Mouse (Mus musculus) CD4-positive, CD25-positive, alpha-beta regulatory T cell, adult 4 months (primary cell): ENCODE measurements around the gene Cd276. TPM values are rescaled to one million over a fixed set of nuclear protein-coding genes. Genes with fewer than 3 reads are reported as not detected.
"Not testable (repeated sequence)": the region's sequence is repeated elsewhere in the genome, so short reads cannot be mapped to it uniquely, and the experiment has no call there.

Source experiments
- ATAC-seq: one replicate; pipeline ENCODE4 v1.8.0; 2017
- polyA plus RNA-seq, 2 experiments: library from polyadenylated mRNA; unstranded; fragments of 100-300 nt; shearing (Covaris generic); gene quantifications; one replicate each; pipeline ENCODE4 v1.2.1; 2017

Cd276 gene
- not detected for polyA plus RNA-seq

- ATAC-seq, result no peak
Observed at GRCm38 (mm10) chr9:58554908-58555684, at the start of gene Cd276. TSS of gene Cd276 (minus strand) at chr9:58555437.

GRCm38 (mm10) chr9:58595313-58595712, 40.1 kb upstream of the Cd276 start:
- ATAC-seq, result no peak

- ATAC-seq, result no peak
Observed at GRCm38 (mm10) chr9:58588657-58589056, 33.4 kb upstream of the Cd276 start.

GRCm38 (mm10) chr9:58584323-58584722, 29.1 kb upstream of the Cd276 start:
- no peak for ATAC-seq

- no peak for ATAC-seq
Observed at GRCm38 (mm10) chr9:58583267-58583641, 28.0 kb upstream of the Cd276 start.

GRCm38 (mm10) chr9:58582581-58583266, 27.5 kb upstream of the Cd276 start:
- peak; percentile 5 for ATAC-seq

- peak; percentile 85 for ATAC-seq
Observed at GRCm38 (mm10) chr9:58581958-58582540, 26.8 kb upstream of the Cd276 start, which contains the start of gene Nptn. TSS of gene Nptn (plus strand) at chr9:58582240.

- no peak for ATAC-seq
Observed at GRCm38 (mm10) chr9:58581283-58581930, 26.2 kb upstream of the Cd276 start.

GRCm38 (mm10) chr9:58580453-58581195, 25.4 kb upstream of the Cd276 start:
- ATAC-seq, result peak; percentile 19

GRCm38 (mm10) chr9:58578669-58579068, 23.4 kb upstream of the Cd276 start:
- ATAC-seq, result no peak

- ATAC-seq, result no peak
Observed at GRCm38 (mm10) chr9:58571001-58571400, 15.8 kb upstream of the Cd276 start.

- ATAC-seq, result no peak
Observed at GRCm38 (mm10) chr9:58567682-58568081, 12.4 kb upstream of the Cd276 start.

GRCm38 (mm10) chr9:58565945-58566344, 10.7 kb upstream of the Cd276 start:
- not testable (repeated sequence) for ATAC-seq

- ATAC-seq, result no peak
Observed at GRCm38 (mm10) chr9:58560211-58560610, 5.0 kb upstream of the Cd276 start.

- no peak for ATAC-seq
Observed at GRCm38 (mm10) chr9:58557457-58558455, 2.5 kb upstream of the Cd276 start.

GRCm38 (mm10) chr9:58556627-58557026, 1.4 kb upstream of the Cd276 start:
- no peak for ATAC-seq

GRCm38 (mm10) chr9:58555685-58556414, 613 bp upstream of the Cd276 start:
- no peak for ATAC-seq

GRCm38 (mm10) chr9:58554056-58554907, 955 bp downstream of the Cd276 start:
- ATAC-seq, result no peak

- ATAC-seq, result no peak
Observed at GRCm38 (mm10) chr9:58552083-58552482, 3.2 kb downstream of the Cd276 start.
